Mouse (Mus musculus) lung, adult 2 months (tissue): ENCODE results near the gene Brca2. TPM values are rescaled to one million over a fixed set of nuclear protein-coding genes. Genes with fewer than 3 reads are reported as not detected.

Experiments
- DNase-seq: peaks from one replicate; pipeline ENCODE4 v3.0.0; 2022
- H3K4me1 ChIP-seq: fragments of 200-500 bp; 2 replicates; pipeline ENCODE4 v1.6.1; 2011; ENCODE audit warnings: low read length; ENCODE audit not compliant: control insufficient read depth, insufficient read depth
- H3K4me3 ChIP-seq: fragments of 200-500 bp; replicated peaks from 2 replicates; pipeline ENCODE3; 2011; ENCODE audit warnings: low read depth, mild to moderate bottlenecking, control low read depth, low read length; ENCODE audit errors: extremely low read depth
- CTCF ChIP-seq: fragments of 200-500 bp; IDR thresholded peaks from 2 replicates; pipeline ENCODE4 v1.5.1; 2011; ENCODE audit warnings: mild to moderate bottlenecking, low read length, control low read depth; ENCODE audit not compliant: insufficient read depth
- POLR2A ChIP-seq: fragments of 200-500 bp; IDR thresholded peaks from 2 replicates; pipeline ENCODE4 v1.6.1; 2011; ENCODE audit warnings: low read depth, mild to moderate bottlenecking, control low read depth, low read length, borderline replicate concordance; ENCODE audit errors: extremely low read depth
- WGBS: fragments of 180-500 bp; shearing (Covaris S2); methylation state at CpG from one replicate; pipeline ENCODE4 v1.1.7; 2018; 5-methylcytosine and 5-hydroxymethylcytosine counted together
- polyA plus RNA-seq: library from polyadenylated mRNA; depleted of rRNA; stranded (reverse); fragments of >200 nt; gene quantifications from 2 replicates; pipeline ENCODE4 v1.2.3, GENCODE M21; 2012

The Brca2 gene
- polyA plus RNA-seq, 1 experiment, result 1.8 TPM

- Histone ChIP-seq H3K4me1 (no peaks in the 10 kb centered on the region), H3K4me3 (no peak overlapping the region)
- no peak for DNase-seq
- TF ChIP-seq POLR2A (no peak), CTCF (no peak)
- 85% methylated on average over 5 of the region's 5 CpGs for WGBS
Measured at GRCm38 (mm10) chr5:150561783-150562182, 39.4 kb downstream of the Brca2 start.

GRCm38 (mm10) chr5:150564426-150564825 is 42.0 kb downstream of the Brca2 start:
- H3K4me3 ChIP-seq, result no peak overlapping the region
- H3K4me1 ChIP-seq, result no peaks in the 10 kb centered on the region
- 93% methylated on average over 6 of the region's 6 CpGs for WGBS
- no peak for DNase-seq
- no peak for TF ChIP-seq CTCF
- no peak for TF ChIP-seq POLR2A

DNA sequence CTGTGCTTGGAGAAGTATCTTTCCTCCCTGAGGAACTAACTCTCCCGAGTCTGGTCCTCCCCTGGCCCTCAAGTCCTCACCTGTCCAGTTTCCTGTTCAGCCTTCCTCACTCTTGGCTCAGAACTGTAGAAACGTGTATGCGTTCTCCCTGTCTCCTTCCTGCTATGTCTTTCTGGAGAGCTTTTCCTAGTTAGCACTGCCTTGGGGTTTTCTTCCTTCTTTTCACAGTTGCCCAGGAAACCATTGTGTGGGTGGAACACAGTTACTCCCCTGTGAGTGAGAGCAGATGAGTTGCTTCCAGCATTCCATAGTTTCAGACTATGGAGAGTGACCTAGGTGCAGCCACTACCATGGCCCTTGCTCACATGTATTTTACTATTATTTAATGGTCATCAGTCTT is 43.8 kb downstream of the Brca2 start:
- 41% methylated on average over 3 of the region's 3 CpGs for WGBS

GRCm38 (mm10) chr5:150566971-150567370 is 44.5 kb downstream of the Brca2 start:
- WGBS, result 78% methylated on average over 5 of the region's 5 CpGs
- no peak overlapping the region for H3K4me3 ChIP-seq
- TF ChIP-seq CTCF (no peak), POLR2A (no peak)

More for the DNA sequence above, 43.8 kb downstream of the Brca2 start:
- Histone ChIP-seq H3K4me1 (no peaks in the 10 kb centered on the region), H3K4me3 (no peak overlapping the region)
- no peak for DNase-seq
- TF ChIP-seq CTCF, result no peak
- TF ChIP-seq POLR2A, result no peak

DNA sequence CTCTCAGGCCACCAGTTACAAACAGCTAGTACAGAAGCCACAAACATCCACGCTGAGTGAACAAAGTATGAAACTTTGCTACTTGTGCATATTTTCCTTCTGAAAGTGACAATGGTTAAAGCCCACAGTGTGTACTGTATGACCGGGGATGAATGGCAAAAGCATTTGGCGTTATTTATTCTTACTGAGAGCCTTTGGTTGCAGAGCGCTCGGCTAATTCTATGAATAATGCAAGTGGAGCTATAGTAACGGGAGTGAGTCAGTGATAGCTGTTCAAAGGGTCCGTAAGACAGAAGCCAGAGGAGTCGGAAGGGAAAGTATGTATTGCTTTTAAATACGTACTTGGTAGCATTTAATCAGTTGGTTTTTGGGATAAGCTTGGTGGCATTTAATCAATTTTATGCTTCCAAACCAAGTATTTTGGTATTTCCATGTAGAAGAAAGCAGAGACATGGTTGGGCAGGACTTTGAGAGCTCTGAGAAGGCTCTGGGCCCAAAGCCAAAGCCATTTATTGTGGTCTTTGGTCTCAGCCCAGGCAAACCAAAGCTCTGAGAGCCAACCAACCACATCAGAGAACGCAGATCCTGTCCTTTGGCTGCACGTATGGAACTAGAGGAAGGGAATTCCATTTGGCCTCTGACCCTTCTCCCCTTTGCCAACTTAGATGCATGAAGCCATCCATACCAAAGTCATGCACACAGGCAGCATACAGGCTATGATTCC is 48.2 kb downstream of the Brca2 start:
- no peaks in the 10 kb centered on the region; the same call in none of the 2 replicates for H3K4me1 ChIP-seq
- TF ChIP-seq POLR2A, result no peak
- TF ChIP-seq CTCF, result no peak
- DNase-seq, result no peak
- 87% methylated on average over 11 of the region's 11 CpGs for WGBS
- H3K4me3 ChIP-seq, result no peak overlapping the region

More at GRCm38 (mm10) chr5:150566971-150567370, 44.5 kb downstream of the Brca2 start:
- no peaks in the 10 kb centered on the region for H3K4me1 ChIP-seq
- DNase-seq, result peak; percentile 23

GRCm38 (mm10) chr5:150574403-150574802 is 52.0 kb downstream of the Brca2 start:
- DNase-seq, result no peak
- 53% methylated on average over 3 of the region's 3 CpGs for WGBS
- TF ChIP-seq POLR2A (no peak), CTCF (no peak)
- no peak overlapping the region for H3K4me3 ChIP-seq
- no peaks in the 10 kb centered on the region; the same call in none of the 2 replicates for H3K4me1 ChIP-seq

GRCm38 (mm10) chr5:150574885-150575284 is 52.5 kb downstream of the Brca2 start:
- TF ChIP-seq POLR2A (no peak), CTCF (no peak)
- WGBS, result 50% methylated on average over 5 of the region's 5 CpGs
- Histone ChIP-seq H3K4me3 (no peak overlapping the region), H3K4me1 (no peaks in the 10 kb centered on the region; the same call in none of the 2 replicates)
- DNase-seq, result no peak

DNA sequence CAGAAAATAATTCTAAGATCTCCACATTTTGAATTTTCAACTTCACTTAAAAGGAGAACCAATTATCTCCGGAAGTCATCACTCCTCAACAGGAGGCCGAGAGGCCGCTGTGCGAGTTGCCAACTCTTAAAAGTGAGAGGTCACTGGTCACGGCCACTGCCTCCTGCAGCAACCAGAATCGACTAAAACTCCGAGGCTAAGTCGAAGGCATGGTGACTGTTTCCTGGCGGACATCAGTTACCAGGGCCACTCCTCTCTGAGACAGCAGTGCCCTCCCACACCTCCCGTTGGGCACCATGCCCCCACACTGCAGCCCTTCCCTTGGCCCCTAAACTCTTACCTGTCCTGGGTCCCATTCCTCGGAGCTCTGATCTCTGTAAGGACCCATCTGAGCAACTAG is 54.4 kb downstream of the Brca2 start:
- no peak for DNase-seq
- WGBS, result 86% methylated on average over 11 of the region's 11 CpGs
- Histone ChIP-seq H3K4me3 (no peak overlapping the region), H3K4me1 (no peaks in the 10 kb centered on the region; the same call in none of the 2 replicates)
- TF ChIP-seq POLR2A (no peak), CTCF (no peak)

- WGBS, result 46% methylated on average over 6 of the region's 6 CpGs
- no peak for DNase-seq
- TF ChIP-seq POLR2A, result no peak
- Histone ChIP-seq H3K4me3 (no peak overlapping the region), H3K4me1 (no peaks in the 10 kb centered on the region; the same call in none of the 2 replicates)
Measured at GRCm38 (mm10) chr5:150578613-150579171, 56.3 kb downstream of the Brca2 start.

DNA sequence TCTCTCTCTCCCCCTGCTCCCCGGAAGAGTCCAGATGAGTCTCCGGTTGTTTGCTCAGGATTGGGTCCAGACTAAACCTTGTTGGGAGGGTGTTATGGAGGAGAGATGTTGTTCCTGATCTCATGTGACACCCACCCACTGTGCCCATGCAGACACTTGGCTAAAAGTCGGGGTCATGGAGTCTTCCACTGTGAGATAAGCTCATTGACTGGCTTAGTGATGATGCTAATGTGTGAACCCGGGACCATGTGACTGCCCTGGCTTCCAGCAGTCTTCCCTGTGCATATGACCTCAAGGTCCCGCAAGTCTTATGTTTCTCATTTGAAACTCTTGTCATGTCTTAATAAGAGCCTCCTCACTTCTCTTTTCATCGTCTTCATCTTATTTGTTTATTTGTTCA is 58.8 kb downstream of the Brca2 start:
- no peak overlapping the region for H3K4me3 ChIP-seq
- TF ChIP-seq CTCF, result no peak
- TF ChIP-seq POLR2A, result no peak

More for the DNA sequence above, 58.8 kb downstream of the Brca2 start:
- DNase-seq, result no peak
- WGBS, result 55% methylated on average over 6 of the region's 6 CpGs
- H3K4me1 ChIP-seq, result peaks cover 3% of the 10 kb centered on the region; the same call in 1 of the 2 replicates
